Mouse (Mus musculus) CD8-positive naive resting alpha-beta T cell, adult 2 months (primary cell): ENCODE measurements around the gene Cryzl1.
"Not testable (repeated sequence)": the region's sequence is repeated elsewhere in the genome, so short reads cannot be mapped to it uniquely, and the experiment has no call there.

Experiments
- DNase-seq, 2 experiments: peaks; one replicate each; pipeline ENCODE4 v3.0.0; 2022; ENCODE audit warnings: low read depth in 2 of 2, low spot score in 2 of 2

Cryzl1 gene

DNA sequence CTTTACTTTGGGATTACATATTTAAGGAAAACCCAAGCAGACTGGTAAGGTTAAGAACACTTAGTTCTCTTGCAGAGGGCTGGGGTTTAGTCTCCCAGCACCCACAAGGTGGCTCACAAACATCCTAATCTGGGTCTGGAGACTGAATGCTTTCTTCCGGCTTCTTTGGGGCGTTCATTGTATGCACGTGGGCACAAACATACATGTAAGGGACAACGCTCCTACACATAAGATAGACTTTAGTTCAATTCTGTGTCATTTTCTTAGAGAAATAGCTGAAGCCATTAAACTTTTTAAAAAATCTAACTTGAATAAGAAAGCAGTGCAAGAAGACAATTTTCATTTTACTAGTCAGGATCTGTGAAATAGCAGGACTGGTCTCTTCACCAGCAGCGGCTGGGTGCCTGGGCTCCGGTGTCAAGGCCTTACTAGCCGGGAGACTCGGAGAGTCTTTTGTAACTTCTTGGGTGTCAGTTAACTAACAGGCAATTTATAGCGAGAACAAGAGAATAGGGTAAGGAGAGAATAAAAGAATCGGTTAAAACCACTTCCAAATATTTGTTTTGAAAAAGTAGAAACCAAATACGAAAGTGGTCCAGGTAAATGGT lies 82.7 kb downstream of the Cryzl1 start:
- peak; percentile 37 to 49 for DNase-seq

DNA sequence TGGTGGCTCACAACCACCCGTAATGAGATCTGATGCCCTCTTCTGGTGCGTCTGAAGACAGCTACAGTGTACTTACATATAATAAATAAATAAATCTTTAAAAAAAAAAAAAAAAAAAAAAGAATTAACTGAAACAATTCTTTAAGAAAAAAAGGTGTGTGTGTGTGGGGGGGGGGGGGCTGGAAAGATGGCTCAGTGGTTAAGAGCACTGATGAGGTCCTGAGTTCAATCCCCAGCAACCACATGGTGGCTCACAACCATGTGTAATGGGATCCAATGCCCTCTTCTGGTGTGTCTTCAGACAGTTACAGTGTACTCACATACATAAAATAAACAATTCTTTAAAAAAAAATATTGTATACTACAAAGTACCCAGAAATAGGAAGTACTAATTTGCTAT lies 83.4 kb downstream of the Cryzl1 start:
- DNase-seq, result not testable (repeated sequence)

DNA sequence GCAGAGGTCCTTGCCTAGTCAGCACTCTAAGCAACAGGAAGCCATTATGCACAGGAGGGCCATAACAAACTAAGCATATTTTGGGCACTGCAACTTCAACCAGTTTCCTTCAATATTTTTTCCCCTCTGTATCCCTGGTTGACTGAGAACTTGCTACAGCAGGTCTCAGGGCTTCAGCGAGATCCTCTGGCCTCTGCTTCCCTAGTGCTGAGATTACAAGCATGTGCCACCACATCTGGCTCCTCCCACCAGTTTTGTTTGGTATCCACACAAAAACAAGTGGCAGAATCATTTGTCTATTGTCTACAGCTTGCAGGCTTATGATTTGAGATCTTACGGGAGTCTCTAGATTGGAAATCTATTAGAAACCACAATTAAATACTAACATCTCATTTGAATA lies 83.9 kb downstream of the Cryzl1 start:
- no peak for DNase-seq

DNA sequence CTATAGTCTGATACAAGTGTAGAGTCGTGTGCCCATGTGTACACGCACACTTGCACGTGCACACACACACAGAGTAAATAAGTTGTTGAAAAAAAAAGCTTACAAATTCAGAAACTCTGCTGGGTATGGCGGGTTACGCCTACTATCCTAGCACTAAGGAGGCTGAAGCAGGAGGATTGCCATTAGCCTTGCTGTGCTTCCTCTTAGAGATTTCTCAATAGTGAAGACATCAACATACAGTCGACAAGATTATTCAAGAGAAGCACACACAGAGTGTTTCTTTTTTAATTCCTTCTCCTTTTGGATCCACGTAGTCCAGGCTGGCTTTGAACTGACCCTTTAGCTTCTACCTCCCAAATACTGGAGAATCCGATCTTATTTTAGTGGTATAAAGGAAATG lies 88.6 kb downstream of the Cryzl1 start:
- DNase-seq, result no peak

DNA sequence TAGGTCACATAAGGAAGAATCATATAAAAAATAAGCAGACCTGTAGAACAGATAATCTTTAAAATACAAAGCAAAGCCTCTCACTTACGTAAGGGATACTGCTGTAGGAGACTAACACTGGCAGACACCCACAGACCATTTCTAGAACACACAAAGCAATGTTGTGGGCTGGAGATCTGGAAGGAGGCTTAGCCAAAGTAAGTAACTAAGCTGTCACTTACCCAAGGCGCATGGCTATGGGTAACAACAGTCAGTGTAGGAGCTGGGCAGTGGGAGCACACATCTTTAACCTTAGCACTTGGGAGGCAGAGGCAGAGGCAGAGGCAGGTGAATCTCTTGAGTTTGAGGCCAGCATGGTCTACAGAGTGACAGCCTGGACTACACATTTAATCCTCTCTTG lies 89.1 kb downstream of the Cryzl1 start:
- DNase-seq, result no peak
